Mouse (Mus musculus): ENCODE results near the gene Ftcd. TPM values are rescaled to one million over a fixed set of nuclear protein-coding genes. Genes with fewer than 3 reads are reported as not detected.

Ftcd gene
- polyA plus RNA-seq, 1 experiment from 2014 or later = not detected

GRCm38 (mm10) chr10:76561972-76562371 lies 13.5 kb upstream of the Ftcd start, which contains the start of gene Spatc1l:
Gene Spatc1l, plus strand, starts transcription at chr10:76562272.
- no peak for DNase-seq (ENCODE audit: extremely low spot score, low spot score)
- WGBS = 92% methylated on average over 10 of the region's 10 CpGs
- H3K4me1 ChIP-seq = no peaks in the 10 kb centered on the region

GRCm38 (mm10) chr10:76569996-76570685 lies 5.3 kb upstream of the Ftcd start:
- H3K4me3 ChIP-seq = no peak overlapping the region
- DNase-seq (ENCODE audit: extremely low spot score, low spot score) = no peak
- H3K27me3 ChIP-seq (ENCODE audit: poor library complexity, severe bottlenecking) = no peaks in the 10 kb centered on the region
- H3K36me3 ChIP-seq (replicated peaks) = no peaks in the 10 kb centered on the region
- WGBS = 89% methylated on average over 22 of the region's 22 CpGs
- no peaks in the 10 kb centered on the region for H3K9me3 ChIP-seq
- peaks cover 7% of the 10 kb centered on the region for H3K4me1 ChIP-seq
- no peak overlapping the region for H3K27ac ChIP-seq

More at GRCm38 (mm10) chr10:76561972-76562371, 13.5 kb upstream of the Ftcd start, which contains the start of gene Spatc1l:
- Histone ChIP-seq H3K27me3 (ENCODE audit: poor library complexity, severe bottlenecking) (no peaks in the 10 kb centered on the region), H3K36me3 (replicated peaks) (0 out of 2 replicates have a peak, but pooled peaks cover 2% of the 10 kb centered on the region), H3K9me3 (no peaks in the 10 kb centered on the region), H3K4me3 (no peak within 1 kb of the TSS), H3K27ac (no peak within 1 kb of the TSS)

GRCm38 (mm10) chr10:76571070-76571469 lies 4.4 kb upstream of the Ftcd start:
- DNase-seq (ENCODE audit: extremely low spot score, low spot score) = no peak
- Histone ChIP-seq H3K9me3 (no peaks in the 10 kb centered on the region), H3K4me3 (no peak overlapping the region), H3K36me3 (replicated peaks) (no peaks in the 10 kb centered on the region), H3K27me3 (ENCODE audit: poor library complexity, severe bottlenecking) (no peaks in the 10 kb centered on the region), H3K4me1 (peaks cover 7% of the 10 kb centered on the region), H3K27ac (no peak overlapping the region)
- WGBS = 74% methylated on average over 2 of the region's 2 CpGs

- 50% methylated on average over 3 of the region's 3 CpGs for WGBS
- Histone ChIP-seq H3K4me1 (peaks cover 7% of the 10 kb centered on the region), H3K4me3 (no peak overlapping the region), H3K9me3 (no peaks in the 10 kb centered on the region), H3K36me3 (replicated peaks) (no peaks in the 10 kb centered on the region), H3K27ac (no peak overlapping the region), H3K27me3 (ENCODE audit: poor library complexity, severe bottlenecking) (no peaks in the 10 kb centered on the region)
- DNase-seq (ENCODE audit: extremely low spot score, low spot score) = no peak
Measured at GRCm38 (mm10) chr10:76572151-76572550, 3.3 kb upstream of the Ftcd start.

GRCm38 (mm10) chr10:76576920-76577319 lies 1.5 kb downstream of the Ftcd start:
- H3K4me1 ChIP-seq = peaks cover 7% of the 10 kb centered on the region
- DNase-seq (ENCODE audit: extremely low spot score, low spot score) = no peak
- H3K4me3 ChIP-seq = no peak overlapping the region
- 80% methylated on average over 7 of the region's 7 CpGs for WGBS
- H3K9me3 ChIP-seq = no peaks in the 10 kb centered on the region
- no peak overlapping the region for H3K27ac ChIP-seq
- H3K27me3 ChIP-seq (ENCODE audit: poor library complexity, severe bottlenecking) = no peaks in the 10 kb centered on the region
- H3K36me3 ChIP-seq (replicated peaks) = no peaks in the 10 kb centered on the region

GRCm38 (mm10) chr10:76584138-76584537 lies 8.7 kb downstream of the Ftcd start:
- peaks cover 18% of the 10 kb centered on the region for H3K27me3 ChIP-seq (ENCODE audit: poor library complexity, severe bottlenecking)
- DNase-seq (ENCODE audit: extremely low spot score, low spot score) = no peak
- H3K9me3 ChIP-seq = no peaks in the 10 kb centered on the region
- H3K36me3 ChIP-seq (replicated peaks) = no peaks in the 10 kb centered on the region
- H3K27ac ChIP-seq = no peak overlapping the region
- H3K4me1 ChIP-seq = peaks cover 11% of the 10 kb centered on the region
- WGBS = 11% methylated on average over 10 of the region's 10 CpGs
- H3K4me3 ChIP-seq = peak overlapping the region; percentile 32

- 85% methylated on average over 1 of the region's 1 CpGs for WGBS
- H3K36me3 ChIP-seq (replicated peaks) = no peaks in the 10 kb centered on the region
- peaks cover 11% of the 10 kb centered on the region for H3K4me1 ChIP-seq
- H3K4me3 ChIP-seq = no peak overlapping the region
- DNase-seq (ENCODE audit: extremely low spot score, low spot score) = no peak
- H3K9me3 ChIP-seq = no peaks in the 10 kb centered on the region
- no peak overlapping the region for H3K27ac ChIP-seq
- H3K27me3 ChIP-seq (ENCODE audit: poor library complexity, severe bottlenecking) = peaks cover 18% of the 10 kb centered on the region
Measured at GRCm38 (mm10) chr10:76586190-76586589, 10.7 kb downstream of the Ftcd start.

GRCm38 (mm10) chr10:76590197-76590596 lies 14.7 kb downstream of the Ftcd start:
- H3K27ac ChIP-seq = no peak overlapping the region
- no peak overlapping the region for H3K4me3 ChIP-seq
- no peaks in the 10 kb centered on the region for H3K27me3 ChIP-seq (ENCODE audit: poor library complexity, severe bottlenecking)
- DNase-seq (ENCODE audit: extremely low spot score, low spot score) = no peak
- H3K36me3 ChIP-seq (replicated peaks) = no peaks in the 10 kb centered on the region
- H3K9me3 ChIP-seq = no peaks in the 10 kb centered on the region
- WGBS = 89% methylated on average over 11 of the region's 11 CpGs
- H3K4me1 ChIP-seq = no peaks in the 10 kb centered on the region

GRCm38 (mm10) chr10:76596338-76596737 lies 20.9 kb downstream of the Ftcd start:
- no peak for DNase-seq (ENCODE audit: extremely low spot score, low spot score)
- H3K27ac ChIP-seq = no peak overlapping the region
- no peak overlapping the region for H3K4me3 ChIP-seq
- no peaks in the 10 kb centered on the region for H3K9me3 ChIP-seq
- no peaks in the 10 kb centered on the region for H3K27me3 ChIP-seq (ENCODE audit: poor library complexity, severe bottlenecking)
- no peaks in the 10 kb centered on the region for H3K4me1 ChIP-seq
- no peaks in the 10 kb centered on the region for H3K36me3 ChIP-seq (replicated peaks)
- 91% methylated on average over 31 of the region's 31 CpGs for WGBS

GRCm38 (mm10) chr10:76602690-76603089 lies 27.2 kb downstream of the Ftcd start:
- 81% methylated on average over 3 of the region's 3 CpGs for WGBS

GRCm38 (mm10) chr10:76612473-76612872 lies 37.0 kb downstream of the Ftcd start:
- H3K9me3 ChIP-seq = no peaks in the 10 kb centered on the region
- no peaks in the 10 kb centered on the region for H3K4me1 ChIP-seq
- H3K36me3 ChIP-seq (replicated peaks) = no peaks in the 10 kb centered on the region
- no peak overlapping the region for H3K4me3 ChIP-seq
- DNase-seq (ENCODE audit: extremely low spot score, low spot score) = no peak
- no peak overlapping the region for H3K27ac ChIP-seq
- H3K27me3 ChIP-seq (ENCODE audit: poor library complexity, severe bottlenecking) = no peaks in the 10 kb centered on the region
- 93% methylated on average over 7 of the region's 7 CpGs for WGBS

More at GRCm38 (mm10) chr10:76602690-76603089, 27.2 kb downstream of the Ftcd start:
- Histone ChIP-seq H3K4me1 (no peaks in the 10 kb centered on the region), H3K36me3 (replicated peaks) (no peaks in the 10 kb centered on the region), H3K4me3 (no peak overlapping the region), H3K27me3 (ENCODE audit: poor library complexity, severe bottlenecking) (no peaks in the 10 kb centered on the region), H3K27ac (no peak overlapping the region), H3K9me3 (no peaks in the 10 kb centered on the region)
- DNase-seq (ENCODE audit: extremely low spot score, low spot score) = no peak

- DNase-seq (ENCODE audit: extremely low spot score, low spot score) = no peak
- Histone ChIP-seq H3K27me3 (ENCODE audit: poor library complexity, severe bottlenecking) (peaks cover 22% of the 10 kb centered on the region), H3K27ac (no peak overlapping the region), H3K36me3 (replicated peaks) (no peaks in the 10 kb centered on the region), H3K4me3 (no peak overlapping the region), H3K4me1 (peaks cover 15% of the 10 kb centered on the region), H3K9me3 (no peaks in the 10 kb centered on the region)
- 76% methylated on average over 4 of the region's 4 CpGs for WGBS
Measured at GRCm38 (mm10) chr10:76622411-76622810, 47.0 kb downstream of the Ftcd start.

GRCm38 (mm10) chr10:76622928-76623680 lies 47.7 kb downstream of the Ftcd start, which contains the start of gene Col6a2:
Gene Col6a2, minus strand, starts transcription at chr10:76623630.
- peaks cover 15% of the 10 kb centered on the region for H3K4me1 ChIP-seq
- H3K36me3 ChIP-seq (replicated peaks) = no peaks in the 10 kb centered on the region
- peaks cover 22% of the 10 kb centered on the region for H3K27me3 ChIP-seq (ENCODE audit: poor library complexity, severe bottlenecking)
- H3K4me3 ChIP-seq = peak within 1 kb of the TSS; percentile 51
- H3K27ac ChIP-seq = peak within 1 kb of the TSS; percentile 81
- DNase-seq (ENCODE audit: extremely low spot score, low spot score) = peak; percentile 90
- no peaks in the 10 kb centered on the region for H3K9me3 ChIP-seq
- WGBS = 2% methylated on average over 31 of the region's 31 CpGs

Data from forebrain, embryonic 10.5 days (tissue).